Mouse (Mus musculus) ES-E14 (cell line): Measurements from ENCODE around the gene Ccl11.

ENCODE experiments used
- CHD2 ChIP-seq: IDR thresholded peaks from 2 replicates; pipeline ENCODE4 v1.6.1; 2014; ENCODE audit warnings: mild to moderate bottlenecking, low read depth, low read length, inconsistent platforms
- HCFC1 ChIP-seq: IDR thresholded peaks from 2 replicates; pipeline ENCODE4 v1.6.1; 2012; ENCODE audit warnings: low read length, inconsistent platforms, borderline replicate concordance; ENCODE audit not compliant: insufficient read depth
- MAFK ChIP-seq: IDR thresholded peaks from 2 replicates; pipeline ENCODE4 v1.6.1; 2014; ENCODE audit warnings: mild to moderate bottlenecking, low read depth, low read length, inconsistent platforms; ENCODE audit not compliant: insufficient read depth

DNA sequence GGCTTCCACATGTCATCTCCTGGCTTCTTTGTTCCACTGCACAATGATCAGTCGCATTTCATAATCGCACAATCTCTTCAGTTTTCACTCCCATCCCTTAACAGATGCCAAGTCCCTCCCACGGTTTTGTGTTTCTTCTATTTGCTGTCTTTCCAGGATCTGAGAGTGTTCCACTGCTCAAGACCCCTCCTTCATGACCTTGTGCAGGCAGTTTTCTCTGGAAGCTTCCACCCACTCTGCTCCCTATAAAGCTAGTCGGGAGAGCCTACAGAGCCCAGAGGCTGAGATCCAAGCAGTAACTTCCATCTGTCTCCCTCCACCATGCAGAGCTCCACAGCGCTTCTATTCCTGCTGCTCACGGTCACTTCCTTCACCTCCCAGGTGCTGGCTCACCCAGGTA, at the start of gene Ccl11:
- no peak for TF ChIP-seq MAFK
- no peak for TF ChIP-seq CHD2
- no peak for TF ChIP-seq HCFC1
